Mouse (Mus musculus): Measurements from ENCODE around the gene Homer2. TPM values are rescaled to one million over a fixed set of nuclear protein-coding genes. Genes with fewer than 3 reads are reported as not detected.
A peak's percentile ranks its signal among the peaks of the same experiment; 100 is the strongest.

Gene Homer2
- total RNA-seq, 2 experiments from 2014 or later = 0.39 to 1.5 TPM

- ATAC-seq (replicated peaks; ENCODE audit: poor library complexity, severe bottlenecking) = no peak
Measured at GRCm38 (mm10) chr7:81597660-81598059, 109.7 kb downstream of the Homer2 start.

- no peak for ATAC-seq (replicated peaks; ENCODE audit: poor library complexity, severe bottlenecking)
Measured at GRCm38 (mm10) chr7:81596086-81596485, 111.2 kb downstream of the Homer2 start.

- no peak for ATAC-seq (replicated peaks; ENCODE audit: poor library complexity, severe bottlenecking)
Measured at GRCm38 (mm10) chr7:81595056-81595455, 112.3 kb downstream of the Homer2 start.

GRCm38 (mm10) chr7:81593387-81593786 is 113.9 kb downstream of the Homer2 start:
- ATAC-seq (replicated peaks; ENCODE audit: poor library complexity, severe bottlenecking) = no peak

GRCm38 (mm10) chr7:81592686-81593085 is 114.6 kb downstream of the Homer2 start:
- no peak for ATAC-seq (replicated peaks; ENCODE audit: poor library complexity, severe bottlenecking)

- no peak for ATAC-seq (replicated peaks; ENCODE audit: poor library complexity, severe bottlenecking)
Measured at GRCm38 (mm10) chr7:81587238-81587637, 120.1 kb downstream of the Homer2 start.

- no peak for ATAC-seq (replicated peaks; ENCODE audit: poor library complexity, severe bottlenecking)
Measured at GRCm38 (mm10) chr7:81585326-81585725, 122.0 kb downstream of the Homer2 start.

GRCm38 (mm10) chr7:81583512-81583911 is 123.8 kb downstream of the Homer2 start:
- ATAC-seq (replicated peaks; ENCODE audit: poor library complexity, severe bottlenecking) = no peak

GRCm38 (mm10) chr7:81579312-81579711 is 128.0 kb downstream of the Homer2 start:
- no peak for ATAC-seq (replicated peaks; ENCODE audit: poor library complexity, severe bottlenecking)

GRCm38 (mm10) chr7:81578413-81578812 is 128.9 kb downstream of the Homer2 start:
- no peak for ATAC-seq (replicated peaks; ENCODE audit: poor library complexity, severe bottlenecking)

- peak; percentile 55 for ATAC-seq (replicated peaks; ENCODE audit: poor library complexity, severe bottlenecking)
Measured at GRCm38 (mm10) chr7:81577872-81578271, 129.5 kb downstream of the Homer2 start.

- ATAC-seq (replicated peaks; ENCODE audit: poor library complexity, severe bottlenecking) = no peak
Measured at GRCm38 (mm10) chr7:81575606-81576005, 131.7 kb downstream of the Homer2 start.

- ATAC-seq (replicated peaks; ENCODE audit: poor library complexity, severe bottlenecking) = no peak
Measured at GRCm38 (mm10) chr7:81573821-81574220, 133.5 kb downstream of the Homer2 start.

GRCm38 (mm10) chr7:81573397-81573796 is 133.9 kb downstream of the Homer2 start:
- no peak for ATAC-seq (replicated peaks; ENCODE audit: poor library complexity, severe bottlenecking)

GRCm38 (mm10) chr7:81572610-81573268 is 134.6 kb downstream of the Homer2 start:
- ATAC-seq (replicated peaks; ENCODE audit: poor library complexity, severe bottlenecking) = no peak

GRCm38 (mm10) chr7:81571941-81572441 is 135.3 kb downstream of the Homer2 start:
- 0 out of 2 replicates have a peak, but pooled peaks have one; percentile 12 for ATAC-seq (replicated peaks; ENCODE audit: poor library complexity, severe bottlenecking)

- ATAC-seq (replicated peaks; ENCODE audit: poor library complexity, severe bottlenecking) = peak; percentile 94
Measured at GRCm38 (mm10) chr7:81571108-81571940, 136.0 kb downstream of the Homer2 start, which contains the start of gene Whamm. Gene Whamm, plus strand, starts transcription at chr7:81571266.

- ATAC-seq (replicated peaks; ENCODE audit: poor library complexity, severe bottlenecking) = no peak
Measured at GRCm38 (mm10) chr7:81570752-81571107, 136.6 kb downstream of the Homer2 start.

- ATAC-seq (replicated peaks; ENCODE audit: poor library complexity, severe bottlenecking) = no peak
Measured at GRCm38 (mm10) chr7:81570271-81570670, 137.1 kb downstream of the Homer2 start.

- ATAC-seq (replicated peaks; ENCODE audit: poor library complexity, severe bottlenecking) = no peak
Measured at GRCm38 (mm10) chr7:81569851-81570250, 137.5 kb downstream of the Homer2 start.

- ATAC-seq (replicated peaks; ENCODE audit: poor library complexity, severe bottlenecking) = no peak
Measured at GRCm38 (mm10) chr7:81567396-81567795, 139.9 kb downstream of the Homer2 start.
